Mouse (Mus musculus) lung, adult 18-20 months (tissue): Measurements from ENCODE around the gene Mfn1.

ENCODE experiments used
- DNase-seq, 2 experiments: peaks; one replicate each; pipeline ENCODE4 v3.0.0; 2022; ENCODE audit warnings: mixed read lengths in 2 of 2

Mfn1 gene

DNA sequence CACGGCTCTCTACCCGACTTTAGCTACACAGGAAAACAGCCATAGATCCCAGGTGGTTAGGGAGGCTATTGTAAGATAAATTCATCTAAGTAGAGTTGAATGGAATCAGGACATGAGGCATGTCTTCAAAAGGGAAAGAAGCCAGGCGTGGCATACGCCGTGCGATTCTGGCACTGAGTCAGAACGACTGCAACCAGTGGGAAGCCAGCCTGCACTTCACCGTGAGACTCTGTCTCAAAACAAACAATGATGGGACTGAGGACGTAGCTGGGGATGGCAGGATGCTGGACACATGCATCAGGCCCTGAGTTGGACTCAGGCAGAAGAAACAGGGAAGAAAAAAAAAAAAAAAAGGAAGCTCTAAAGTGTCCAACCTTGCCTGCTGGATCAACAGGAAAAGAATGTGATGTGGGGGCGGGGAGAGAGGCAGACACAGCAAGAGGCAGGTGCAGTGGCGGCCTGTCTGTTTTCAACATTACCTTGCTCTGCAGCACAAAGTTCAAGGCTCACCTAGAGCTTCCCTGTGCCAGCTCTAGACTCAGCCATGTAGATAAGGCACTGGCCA, 82.4 kb downstream of the Mfn1 start:
- no peak for DNase-seq

DNA sequence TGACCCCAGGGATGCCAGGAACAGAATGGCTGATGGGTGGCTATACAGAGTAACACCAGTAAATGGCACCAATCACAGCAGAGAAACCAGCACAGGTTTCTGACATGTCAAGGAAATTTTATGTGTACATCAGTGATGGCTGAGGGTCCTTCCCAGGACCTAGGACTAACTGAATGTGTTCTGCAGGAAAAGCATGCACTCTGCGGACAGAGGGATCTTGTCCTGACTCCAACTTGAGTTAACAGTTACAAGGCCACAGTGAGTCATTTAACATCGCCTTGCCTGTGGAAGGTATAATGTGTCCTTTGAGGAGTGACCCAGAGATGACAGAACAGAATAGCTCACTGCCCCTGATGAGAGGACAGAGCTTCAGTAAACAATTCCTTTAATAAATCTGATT, 85.5 kb downstream of the Mfn1 start:
- no peak for DNase-seq

DNA sequence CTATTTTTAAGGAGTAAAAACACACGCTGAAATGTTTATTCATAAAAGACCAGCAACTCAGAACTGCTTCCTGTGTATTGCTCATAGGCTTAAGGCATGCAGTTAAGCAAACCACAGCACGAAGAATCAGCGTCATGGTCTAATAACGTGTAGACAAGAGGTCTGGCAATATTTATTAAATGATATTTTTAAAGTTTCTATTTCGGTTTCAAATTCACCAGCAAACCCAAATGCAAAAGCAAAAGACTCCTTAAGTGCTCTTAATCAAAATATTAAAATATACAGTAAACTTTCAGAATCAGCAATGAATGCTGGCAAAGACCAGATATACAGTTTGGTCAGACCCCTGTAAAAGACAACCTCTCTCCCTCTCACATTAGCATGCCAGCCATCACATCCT, 86.1 kb downstream of the Mfn1 start:
- DNase-seq: no peak

DNA sequence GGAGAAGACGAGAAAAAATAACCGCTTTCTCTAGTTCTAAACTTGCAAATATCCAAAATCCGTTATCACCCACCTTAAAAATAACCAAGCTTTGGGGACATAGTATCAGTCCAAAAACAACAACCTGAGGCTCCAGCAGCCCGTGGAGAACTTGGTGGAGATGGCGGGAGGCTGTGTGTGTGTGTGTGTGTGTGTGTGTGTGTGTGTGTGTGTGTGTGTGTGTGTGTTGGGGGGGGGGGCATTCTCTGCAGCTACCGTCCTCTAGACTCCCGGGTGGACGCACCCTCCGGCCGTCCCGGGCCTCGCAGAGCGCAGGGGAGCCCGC, 86.7 kb downstream of the Mfn1 start:
- DNase-seq: no peak

DNA sequence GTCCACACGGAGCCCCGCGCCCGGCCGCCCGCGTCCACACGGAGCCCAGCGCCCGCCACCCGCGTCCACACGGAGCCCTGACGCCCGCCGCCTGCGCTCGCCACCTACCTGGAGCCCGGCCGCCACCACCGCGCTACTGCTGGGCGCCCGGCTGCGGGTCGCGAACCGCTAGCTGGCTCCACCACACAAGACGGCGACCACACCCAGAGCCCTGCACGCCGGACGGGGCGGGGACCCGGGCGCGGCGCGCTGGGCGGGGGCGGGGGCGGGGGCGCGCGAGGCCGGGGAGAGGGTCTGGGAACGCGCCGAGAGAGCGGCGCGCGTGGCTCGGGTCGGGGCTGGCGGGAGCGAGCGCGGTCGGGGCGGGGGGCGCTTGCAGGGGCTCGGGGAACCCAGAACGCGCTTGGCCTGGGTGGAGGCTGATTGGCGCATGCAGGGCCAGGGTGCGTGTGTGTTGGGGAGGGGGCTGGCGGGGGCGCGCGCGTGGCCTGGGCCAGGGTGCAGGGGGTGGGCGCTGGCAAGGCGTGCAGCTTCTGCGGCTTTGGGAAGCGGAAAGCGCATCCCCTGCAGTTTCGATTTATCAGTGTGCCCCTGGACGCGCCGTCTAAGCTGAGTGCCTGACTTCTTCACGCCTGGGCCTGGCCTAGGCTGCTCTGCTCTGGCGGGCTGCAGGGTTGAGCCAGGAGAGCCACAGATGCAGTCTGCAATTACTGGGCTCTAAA, 87.2 kb downstream of the Mfn1 start, which contains the start of gene Gnb4:
Gene Gnb4, minus strand, starts transcription at position 255 of the 722 bp plus-strand sequence.
- peak; percentile 28 to 35 for DNase-seq

DNA sequence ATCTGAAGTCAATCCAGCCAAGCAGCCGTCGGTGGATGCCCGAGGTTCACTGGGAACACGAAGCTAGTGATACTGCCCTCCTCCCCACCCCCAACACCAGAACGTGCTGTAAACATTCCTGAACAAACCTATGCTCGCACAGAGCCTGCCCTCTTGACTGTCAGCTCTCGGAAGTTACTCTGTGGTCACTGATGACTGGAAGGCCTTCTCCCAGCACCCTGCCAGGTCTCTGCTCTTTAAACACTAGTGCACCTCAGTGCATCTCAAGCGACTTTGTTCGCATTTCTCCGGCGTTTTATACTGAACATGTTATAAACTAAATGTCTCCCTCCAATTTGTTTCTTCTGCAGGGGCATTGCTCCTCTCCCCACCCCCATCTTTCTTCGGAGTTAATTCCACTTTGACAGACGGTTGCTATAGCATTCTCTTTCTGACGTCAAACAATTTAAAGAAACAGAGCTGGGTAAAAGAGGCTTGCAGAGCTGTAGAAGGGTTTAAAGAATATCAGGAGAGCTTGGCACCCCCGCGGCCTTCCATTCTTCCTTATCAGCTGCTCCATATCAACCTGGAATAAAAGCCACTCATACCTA, 87.9 kb downstream of the Mfn1 start:
- no peak for DNase-seq

DNA sequence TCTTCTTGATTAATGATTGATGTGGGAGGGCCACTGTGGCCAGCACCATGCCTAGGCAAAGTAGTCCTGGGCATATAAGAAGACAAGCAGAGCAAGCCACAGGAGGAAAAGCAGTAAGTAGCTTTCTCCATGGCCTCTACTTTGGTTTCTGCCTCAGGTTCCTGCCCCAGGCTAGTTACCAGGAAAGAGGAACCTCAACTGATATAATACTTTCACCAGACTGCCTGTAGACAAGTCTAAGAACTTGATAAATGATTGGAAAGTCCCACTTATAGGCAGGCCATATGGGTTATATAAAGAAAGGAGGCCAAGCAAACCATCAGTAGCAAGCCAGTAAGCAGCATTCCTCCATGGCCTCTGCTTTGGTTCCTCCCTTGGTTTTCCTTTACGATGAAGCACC, 92.4 kb downstream of the Mfn1 start:
- DNase-seq: no peak

DNA sequence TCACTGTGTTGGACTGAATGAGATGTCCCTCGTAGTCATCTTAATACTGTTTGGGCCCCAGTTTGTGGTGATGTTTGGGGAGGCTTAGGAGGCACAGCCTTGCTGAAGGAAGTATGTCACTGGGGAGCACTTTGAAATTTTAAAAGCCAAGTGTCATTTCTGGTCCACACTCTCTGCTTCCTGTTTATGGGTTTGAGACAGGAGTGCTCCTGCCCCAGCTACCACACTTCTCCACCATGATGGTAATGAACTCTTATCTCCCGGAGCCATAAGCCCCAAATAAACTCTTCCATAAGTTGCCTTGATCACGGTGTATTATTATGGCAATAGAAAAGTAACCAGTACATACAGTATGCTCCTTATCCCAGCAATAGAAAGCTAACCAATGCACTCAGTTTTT, 92.8 kb downstream of the Mfn1 start:
- DNase-seq: no peak

DNA sequence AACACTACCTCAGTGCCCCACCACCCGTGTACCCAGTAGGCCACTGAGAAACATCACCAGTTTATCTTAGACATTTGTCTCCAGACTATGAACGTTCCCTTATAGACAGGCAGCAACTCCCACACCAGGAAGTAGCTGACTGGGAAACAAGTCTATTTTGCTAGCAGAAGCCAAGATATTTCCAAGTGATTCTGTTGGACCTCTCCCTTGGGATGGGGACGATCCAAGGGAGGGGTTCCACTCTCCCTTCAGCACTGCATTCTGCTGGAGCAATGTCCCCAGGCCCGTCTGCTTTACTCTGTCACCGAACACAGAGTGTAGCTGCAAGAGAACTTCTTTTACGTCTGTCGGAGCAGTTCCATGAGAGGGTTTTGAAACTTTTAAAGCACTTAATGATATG, 98.9 kb downstream of the Mfn1 start:
- DNase-seq: no peak
